Mouse (Mus musculus): ENCODE results near the gene Cd4. TPM values are rescaled to one million over a fixed set of nuclear protein-coding genes. Genes with fewer than 3 reads are reported as not detected.

Gene Cd4
- total and polyA plus RNA-seq, 3 experiments: 0.26 to 1.6 (median 0.34) TPM

DNA sequence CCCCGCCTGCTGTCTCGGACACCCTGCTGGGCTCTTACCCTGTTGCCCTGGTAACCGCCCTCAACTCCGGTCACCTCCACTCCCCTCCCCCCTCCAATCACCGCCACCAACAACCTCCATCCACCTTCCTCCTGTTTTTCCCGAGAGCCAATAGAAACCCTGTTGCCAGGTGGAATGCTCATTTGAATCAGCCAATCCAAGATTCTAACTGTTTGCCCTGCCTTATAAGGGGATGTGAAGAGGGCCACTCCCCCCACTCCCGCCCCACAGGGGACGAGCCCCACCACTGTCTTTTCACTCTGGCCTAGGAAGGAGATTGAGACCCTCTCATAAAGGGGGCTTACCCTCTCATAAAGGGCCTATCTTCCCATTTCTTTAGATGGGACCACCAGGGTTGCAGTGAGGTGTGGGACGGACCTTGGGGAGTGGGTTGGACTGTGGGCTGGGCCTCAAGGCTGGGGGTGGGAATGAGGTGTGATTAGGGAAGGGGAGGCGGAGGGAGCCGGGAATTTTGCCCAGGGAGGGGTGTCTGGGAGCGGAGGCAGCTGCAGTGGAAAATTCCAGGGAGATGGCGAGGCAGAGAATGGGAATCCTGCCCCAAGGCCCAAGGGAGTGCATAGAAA, 31.8 kb upstream of the Cd4 start, which contains the start of gene Ptms:
Gene Ptms, minus strand, starts transcription at position 409 of the 623 bp plus-strand sequence.
- Histone ChIP-seq H3K27ac (ENCODE audit: insufficient read depth, low read depth) (no peak within 1 kb of the TSS), H3K79me2 (replicated peaks; ENCODE audit: control insufficient read depth, extremely low read depth, insufficient read depth, poor library complexity, severe bottlenecking) (no peaks in the 10 kb centered on the region), H3K4me2 (ENCODE audit: insufficient read depth, low read depth, poor library complexity, severe bottlenecking) (peak within 1 kb of the TSS; percentile 35; the same call in 1 of the 2 replicates), H3K9ac (ENCODE audit: insufficient read depth, low read depth) (no peak within 1 kb of the TSS), H3K4me3 (replicated peaks in 1 of 3; ENCODE audit: low read depth in 2 of 3, low read length in 2 of 3, poor library complexity in 1 of 3) (no peak within 1 kb of the TSS), H3K36me3 (replicated peaks in 1 of 2; ENCODE audit: control insufficient read depth in 1 of 2, insufficient read depth in 1 of 2, low read length in 1 of 2) (peaks cover 0 to under 1% of the 10 kb centered on the region in 2 experiments), H3K9me3 (replicated peaks; ENCODE audit: low read length) (no peaks in the 10 kb centered on the region), H3K27me3 (replicated peaks) (peaks cover 10% of the 10 kb centered on the region), H3K4me1 (ENCODE audit: control insufficient read depth in 1 of 2, insufficient read depth in 2 of 2) (peaks cover 7 to 52% of the 10 kb centered on the region in 2 experiments)
- in situ Hi-C loops (cut with MboI; ENCODE audit: low pct_ligation_motif_present, low pct_unique_long_range_greater_than_20kb, low sequenced_read_pairs): no loop called here
- peak; percentile 95 for DNase-seq (ENCODE audit: extremely low read depth)
- TF ChIP-seq MXI1 (IDR thresholded peaks at IDR 0.05; ENCODE audit: low read depth, low read length) (peak; percentile 95), HCFC1 (IDR thresholded peaks at IDR 0.05; ENCODE audit: low read depth, low read length) (no peak), PAX5 (IDR thresholded peaks at IDR 0.05; ENCODE audit: low read length) (no peak), SIN3A (IDR thresholded peaks at IDR 0.05; ENCODE audit: low read length) (no peak), EP300 (IDR thresholded peaks at IDR 0.05; ENCODE audit: low read length) (no peak), MAFK (IDR thresholded peaks at IDR 0.05; ENCODE audit: insufficient replicate concordance, low read length) (no peak), ZKSCAN1 (IDR thresholded peaks at IDR 0.05; ENCODE audit: borderline replicate concordance, low read depth, low read length) (no peak), USF2 (conservative IDR thresholded peaks at IDR 0.05; ENCODE audit: low read depth, low read length) (no peak), RCOR1 (conservative IDR thresholded peaks at IDR 0.05; ENCODE audit: low read depth, low read length) (no peak), E2F4 (IDR thresholded peaks at IDR 0.05; ENCODE audit: insufficient replicate concordance, low read depth, low read length) (no peak), ZNF384 (IDR thresholded peaks at IDR 0.05; ENCODE audit: low read depth, low read length) (no peak), MAZ (IDR thresholded peaks at IDR 0.05; ENCODE audit: low read depth, low read length) (peak; percentile 72), CHD2 (IDR thresholded peaks at IDR 0.05; ENCODE audit: low read length) (peak; percentile 97), POLR2A (IDR thresholded peaks at IDR 0.05; ENCODE audit: low read depth, low read length) (no peak)
- dilution Hi-C loops (cut with MboI; ENCODE audit: extremely low pct_ligation_motif_present, extremely low pct_unique_long_range_greater_than_20kb, low sequenced_read_pairs): no loop called here

DNA sequence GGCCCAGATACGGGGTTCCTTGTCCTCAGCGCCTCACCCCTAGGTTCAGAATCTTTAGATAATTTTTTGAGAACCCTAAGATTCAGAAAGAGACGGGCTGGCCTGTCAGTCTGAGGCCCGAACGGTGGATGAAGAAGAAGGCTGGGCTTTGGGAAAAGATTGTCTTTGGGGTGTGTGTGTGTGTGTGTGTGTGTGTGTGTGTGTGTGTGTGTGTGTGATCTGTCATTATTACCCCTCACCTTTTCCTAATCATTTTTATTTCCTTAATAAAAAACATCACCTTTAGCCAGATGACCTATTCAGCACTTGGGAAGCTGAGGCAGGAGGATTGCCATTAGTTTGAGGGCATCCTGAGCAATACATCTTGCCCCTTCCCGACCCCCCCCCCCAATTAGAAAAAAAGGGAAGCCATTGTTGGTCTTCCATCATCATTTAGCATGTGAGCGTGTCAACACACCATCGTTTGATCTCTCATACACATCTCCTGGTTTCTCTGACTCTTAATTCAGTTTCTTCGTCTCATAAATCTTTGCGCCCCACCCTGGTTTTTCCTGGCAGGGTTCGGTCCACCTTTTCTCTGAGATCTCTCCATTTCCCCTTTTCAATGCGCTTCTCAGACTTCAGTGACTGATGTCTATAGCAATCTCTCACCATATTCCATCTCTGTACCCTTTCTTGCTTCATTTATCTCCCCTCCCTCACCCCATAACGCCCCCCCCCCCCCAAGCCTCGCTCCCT, 31.0 kb upstream of the Cd4 start:
- in situ Hi-C loops (cut with MboI; ENCODE audit: low pct_ligation_motif_present, low pct_unique_long_range_greater_than_20kb, low sequenced_read_pairs): no loop called here

More for the DNA sequence above, 31.0 kb upstream of the Cd4 start:
- no peak overlapping the region for H3K4me3 ChIP-seq (replicated peaks in 1 of 3; ENCODE audit: low read depth in 2 of 3, low read length in 2 of 3, poor library complexity in 1 of 3)
- dilution Hi-C loops (cut with MboI; ENCODE audit: extremely low pct_ligation_motif_present, extremely low pct_unique_long_range_greater_than_20kb, low sequenced_read_pairs): no loop called here
- no peak for DNase-seq (ENCODE audit: extremely low read depth)
- H3K27me3 ChIP-seq (replicated peaks): peaks cover 10% of the 10 kb centered on the region
- H3K79me2 ChIP-seq (replicated peaks; ENCODE audit: control insufficient read depth, extremely low read depth, insufficient read depth, poor library complexity, severe bottlenecking): no peaks in the 10 kb centered on the region
- TF ChIP-seq KAT2A (IDR thresholded peaks at IDR 0.05; ENCODE audit: insufficient replicate concordance, low read length) (no peak), IRF4 (IDR thresholded peaks at IDR 0.05; ENCODE audit: low read depth, low read length) (no peak), ZNF384 (IDR thresholded peaks at IDR 0.05; ENCODE audit: low read depth, low read length) (no peak), CTCF (conservative IDR thresholded peaks at IDR 0.05 in 1 of 2, IDR thresholded peaks at IDR 0.05 in 1 of 2; ENCODE audit: low read depth in 2 of 2, low read length in 2 of 2) (no peak), TBP (conservative IDR thresholded peaks at IDR 0.05; ENCODE audit: low read depth, low read length) (no peak), ELF1 (IDR thresholded peaks at IDR 0.05; ENCODE audit: low read depth, low read length) (no peak), MYC (IDR thresholded peaks at IDR 0.05; ENCODE audit: low read depth, low read length) (no peak), SIN3A (IDR thresholded peaks at IDR 0.05; ENCODE audit: low read length) (no peak), ZKSCAN1 (IDR thresholded peaks at IDR 0.05; ENCODE audit: borderline replicate concordance, low read depth, low read length) (no peak), POLR2A (IDR thresholded peaks at IDR 0.05; ENCODE audit: low read depth, low read length) (no peak), BHLHE40 (IDR thresholded peaks at IDR 0.05; ENCODE audit: low read depth, low read length) (no peak), MAFK (IDR thresholded peaks at IDR 0.05; ENCODE audit: insufficient replicate concordance, low read length) (no peak), USF2 (conservative IDR thresholded peaks at IDR 0.05; ENCODE audit: low read depth, low read length) (no peak), CHD1 (IDR thresholded peaks at IDR 0.05; ENCODE audit: low read depth, low read length) (no peak), USF1 (IDR thresholded peaks at IDR 0.05; ENCODE audit: low read depth, low read length) (no peak), PAX5 (IDR thresholded peaks at IDR 0.05; ENCODE audit: low read length) (no peak)
- peaks cover 0 to 7% of the 10 kb centered on the region in 2 experiments for H3K36me3 ChIP-seq (replicated peaks in 1 of 2; ENCODE audit: control insufficient read depth in 1 of 2, insufficient read depth in 1 of 2, low read length in 1 of 2)
- no peak overlapping the region for H3K27ac ChIP-seq (ENCODE audit: insufficient read depth, low read depth)
- H3K4me1 ChIP-seq (ENCODE audit: control insufficient read depth in 1 of 2, insufficient read depth in 2 of 2): peaks cover 7 to 52% of the 10 kb centered on the region in 2 experiments
- H3K9me3 ChIP-seq (replicated peaks; ENCODE audit: low read length): no peaks in the 10 kb centered on the region
- H3K4me2 ChIP-seq (ENCODE audit: insufficient read depth, low read depth, poor library complexity, severe bottlenecking): peak overlapping the region; percentile 93; the same call in 1 of the 2 replicates
- no peak overlapping the region for H3K9ac ChIP-seq (ENCODE audit: insufficient read depth, low read depth)
